Mouse (Mus musculus) midbrain, embryonic 13.5 days (tissue): ENCODE results near the gene Hmox1. TPM values are rescaled to one million over a fixed set of nuclear protein-coding genes. Genes with fewer than 3 reads are reported as not detected.

ENCODE experiments used
- ATAC-seq: fragments of 200-750 bp; cut with Nextera tagmentation; 2 replicates; pipeline ENCODE4 v1.8.0; 2017; ENCODE audit warnings: mild to moderate bottlenecking, moderate TSS enrichment, moderate library complexity
- H3K27ac ChIP-seq: fragments of 300-500 bp; sonication (generic); 2 replicates; pipeline ENCODE4 v1.5.1; 2015; ENCODE audit warnings: inconsistent platforms, mild to moderate bottlenecking, moderate library complexity
- H3K27me3 ChIP-seq: fragments of 300-500 bp; sonication (generic); 2 replicates; pipeline ENCODE4 v1.6.1; 2015; ENCODE audit warnings: mild to moderate bottlenecking, inconsistent platforms
- H3K36me3 ChIP-seq: fragments of 300-500 bp; sonication (generic); 2 replicates; pipeline ENCODE4 v1.6.1; 2015; ENCODE audit warnings: mild to moderate bottlenecking, inconsistent platforms
- H3K4me1 ChIP-seq: fragments of 300-500 bp; sonication (generic); replicated peaks from 2 replicates; pipeline ENCODE4 v1.6.1; 2015; ENCODE audit warnings: inconsistent platforms
- H3K4me2 ChIP-seq: fragments of 300-500 bp; sonication (generic); replicated peaks from 2 replicates; pipeline ENCODE4 v1.6.1; 2015; ENCODE audit warnings: moderate library complexity, mild to moderate bottlenecking, inconsistent platforms
- H3K4me3 ChIP-seq: fragments of 300-500 bp; sonication (generic); replicated peaks from 2 replicates; pipeline ENCODE4 v1.5.1; 2015; ENCODE audit warnings: mild to moderate bottlenecking, inconsistent platforms
- H3K9ac ChIP-seq: fragments of 300-500 bp; sonication (generic); replicated peaks from 2 replicates; pipeline ENCODE4 v1.6.1; 2015; ENCODE audit warnings: mild to moderate bottlenecking, inconsistent platforms
- H3K9me3 ChIP-seq: fragments of 300-500 bp; sonication (generic); 2 replicates; pipeline ENCODE4 v1.6.1; 2016; ENCODE audit warnings: mild to moderate bottlenecking, inconsistent platforms
- WGBS: fragments of 180-500 bp; shearing (Covaris S2); methylation state at CpG from one replicate; pipeline ENCODE4 v1.1.7; 2015; 5-methylcytosine and 5-hydroxymethylcytosine counted together
- polyA plus RNA-seq: library from polyadenylated mRNA; unstranded; fragments of >200 nt; fragmentation: Nextera tagmentation; extraction: Ambion mirVana; gene quantifications from 2 replicates; pipeline ENCODE4 v1.2.1, GENCODE M21; 2015

Hmox1 gene
- polyA plus RNA-seq, 1 experiment from 2014 or later = 15.4 TPM

DNA sequence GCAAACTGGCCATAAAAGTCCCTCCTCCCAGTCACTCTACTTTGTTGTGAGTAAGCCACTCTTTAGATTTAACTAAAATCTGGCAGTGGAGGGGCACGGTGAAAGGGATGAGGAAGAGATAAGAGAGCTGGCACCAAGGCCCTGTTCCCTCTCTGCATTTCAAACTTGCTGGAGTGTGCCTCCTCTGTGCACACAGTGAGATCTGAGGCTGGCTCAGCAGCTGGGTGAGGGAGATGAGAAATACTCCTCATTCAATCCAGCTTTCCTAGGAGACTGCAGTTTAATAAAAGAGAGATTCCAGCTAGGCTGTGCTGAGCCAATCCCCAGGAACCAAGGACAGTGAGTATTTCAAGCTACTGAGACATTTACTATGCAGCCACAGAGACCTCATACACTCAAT is 42.3 kb downstream of the Hmox1 start:
- Histone ChIP-seq H3K4me1 (no peaks in the 10 kb centered on the region), H3K27me3 (no peaks in the 10 kb centered on the region), H3K36me3 (no peaks in the 10 kb centered on the region), H3K9me3 (no peaks in the 10 kb centered on the region), H3K27ac (peak overlapping the region; percentile 39; the same call in 1 of the 2 replicates), H3K9ac (no peak overlapping the region), H3K4me3 (no peak overlapping the region), H3K4me2 (no peak overlapping the region)
- 63% methylated on average over 1 of the region's 1 CpGs for WGBS
- ATAC-seq = no peak

DNA sequence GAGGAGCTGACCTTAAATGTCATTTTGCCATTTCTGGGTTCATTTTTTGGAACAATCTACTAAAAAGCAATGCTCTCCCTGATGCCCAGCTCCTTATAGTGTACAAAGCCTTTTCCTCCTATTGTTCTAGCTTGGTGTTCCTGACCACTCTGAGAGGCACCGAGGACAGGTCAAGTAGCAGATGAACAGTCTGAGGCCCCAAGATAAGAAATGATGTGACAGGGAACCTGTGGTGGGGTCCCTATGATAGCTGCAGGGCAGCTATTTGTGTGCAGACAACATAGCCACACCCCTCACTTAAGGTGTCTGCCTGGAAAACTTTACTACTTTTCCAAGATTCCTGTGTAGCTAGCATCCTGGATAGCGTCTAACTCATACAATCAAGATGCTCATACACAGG is 42.8 kb downstream of the Hmox1 start:
- Histone ChIP-seq H3K4me3 (no peak overlapping the region), H3K9ac (no peak overlapping the region), H3K27me3 (no peaks in the 10 kb centered on the region), H3K27ac (no peak overlapping the region), H3K4me2 (no peak overlapping the region), H3K36me3 (no peaks in the 10 kb centered on the region), H3K9me3 (no peaks in the 10 kb centered on the region), H3K4me1 (no peaks in the 10 kb centered on the region)
- WGBS = 79% methylated on average over 2 of the region's 2 CpGs
- no peak for ATAC-seq

DNA sequence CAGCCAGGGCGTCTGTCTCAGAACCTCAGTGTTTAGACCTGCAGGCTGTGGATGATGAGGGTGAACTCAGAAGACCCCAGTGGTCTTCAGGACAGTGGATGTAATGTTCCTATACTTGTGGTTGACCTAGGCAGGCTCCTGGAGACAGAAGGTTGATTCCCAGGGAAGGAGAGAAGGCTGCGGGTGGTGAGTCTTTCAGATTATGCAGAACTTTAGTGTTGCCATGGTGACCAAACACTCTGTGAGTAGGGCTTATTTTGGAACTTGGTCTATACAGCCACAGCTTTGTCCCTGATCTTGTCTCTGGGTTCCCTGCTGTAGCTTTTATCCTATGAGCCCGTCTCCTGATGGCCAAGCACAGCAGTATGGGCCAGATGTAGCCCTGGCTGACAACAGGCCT is 44.1 kb downstream of the Hmox1 start:
- Histone ChIP-seq H3K27ac (no peak overlapping the region), H3K4me3 (no peak overlapping the region), H3K4me1 (no peaks in the 10 kb centered on the region), H3K9ac (no peak overlapping the region), H3K4me2 (no peak overlapping the region), H3K9me3 (no peaks in the 10 kb centered on the region), H3K27me3 (no peaks in the 10 kb centered on the region), H3K36me3 (no peaks in the 10 kb centered on the region)
- 46% methylated on average over 3 of the region's 3 CpGs for WGBS
- ATAC-seq = no peak

Other genes starting within 250 kb of the Hmox1 start
- gene Isx, start 220.4 kb upstream of the Hmox1 start, polyA plus RNA-seq = not detected in 2 replicates
- 43.0 and 51.0 TPM in 2 replicates for gene Hmgxb4, start 100.3 kb upstream of the Hmox1 start, polyA plus RNA-seq
- 21.0 and 22.7 TPM in 2 replicates for gene Tom1, start 59.9 kb upstream of the Hmox1 start, polyA plus RNA-seq
- 64.2 and 64.9 TPM in 2 replicates for gene Mcm5, start 15.9 kb downstream of the Hmox1 start, polyA plus RNA-seq
- 0.45 and 0.92 TPM in 2 replicates for gene Rasd2, start 120.3 kb downstream of the Hmox1 start, polyA plus RNA-seq